Mouse (Mus musculus) limb, embryonic 14.5 days (tissue): ENCODE data around the gene Nrbf2. TPM values are rescaled to one million over a fixed set of nuclear protein-coding genes. Genes with fewer than 3 reads are reported as not detected.

ENCODE experiments used
- ATAC-seq: fragments of 200-750 bp; cut with Nextera tagmentation; 2 replicates; pipeline ENCODE4 v1.8.0; 2017; ENCODE audit warnings: low read depth, moderate number of reproducible peaks, moderate TSS enrichment; ENCODE audit not compliant: low FRiP score
- DNase-seq: peaks from one replicate; pipeline ENCODE4 v3.0.0-alpha.2; 2015; ENCODE audit warnings: low spot score
- H3K27ac ChIP-seq: fragments of 300-500 bp; sonication (generic); replicated peaks from 2 replicates; pipeline ENCODE4 v1.5.1; 2014; ENCODE audit warnings: low read depth, mild to moderate bottlenecking, low read length, moderate library complexity, mixed read lengths
- H3K27me3 ChIP-seq: fragments of 300-500 bp; sonication (generic); 2 replicates; pipeline ENCODE4 v1.6.1; 2014; ENCODE audit warnings: low read length, mixed read lengths; ENCODE audit not compliant: control insufficient read depth, insufficient read depth
- H3K36me3 ChIP-seq: fragments of 300-500 bp; sonication (generic); 2 replicates; pipeline ENCODE4 v1.6.1; 2014; ENCODE audit warnings: mild to moderate bottlenecking, low read length, moderate library complexity, mixed read lengths; ENCODE audit not compliant: control insufficient read depth, insufficient read depth
- H3K4me1 ChIP-seq: fragments of 300-500 bp; sonication (generic); 2 replicates; pipeline ENCODE4 v1.6.1; 2014; ENCODE audit warnings: antibody characterized with exemption, low read length, mixed read lengths; ENCODE audit not compliant: control insufficient read depth, insufficient read depth
- H3K4me2 ChIP-seq: fragments of 300-500 bp; sonication (generic); replicated peaks from 2 replicates; pipeline ENCODE4 v1.6.1; 2014; ENCODE audit warnings: low read depth, mild to moderate bottlenecking, low read length, moderate library complexity; ENCODE audit not compliant: severe bottlenecking
- H3K4me3 ChIP-seq: fragments of 300-500 bp; sonication (generic); replicated peaks from 2 replicates; pipeline ENCODE4 v1.5.1; 2014; ENCODE audit warnings: low read length
- H3K9ac ChIP-seq: fragments of 300-500 bp; sonication (generic); 2 replicates; pipeline ENCODE4 v1.6.1; 2014; ENCODE audit warnings: mild to moderate bottlenecking, low read depth, low read length, moderate library complexity; ENCODE audit not compliant: severe bottlenecking
- H3K9me3 ChIP-seq: fragments of 300-500 bp; sonication (generic); 2 replicates; pipeline ENCODE4 v1.6.1; 2016; ENCODE audit warnings: low read length; ENCODE audit not compliant: control insufficient read depth
- POLR2A ChIP-seq: fragments of 200-500 bp; IDR thresholded peaks from 2 replicates; pipeline ENCODE4 v1.8.0; 2012; ENCODE audit warnings: inconsistent platforms, mild to moderate bottlenecking, moderate library complexity, borderline replicate concordance; ENCODE audit not compliant: insufficient read depth, insufficient read length; ENCODE audit errors: extremely low read depth
- WGBS: fragments of 180-500 bp; shearing (Covaris S2); extraction: QIAGEN DNeasy Blood & Tissue Kit; methylation state at CpG from one replicate; pipeline ENCODE4 v1.1.7; 2014; 5-methylcytosine and 5-hydroxymethylcytosine counted together
- polyA plus RNA-seq, 2 experiments: library from polyadenylated mRNA; depleted of rRNA in 1 of 2; stranded (reverse) in 1 of 2; unstranded in 1 of 2; fragments of >200 nt; fragmentation: Nextera tagmentation in 1 of 2; extraction: Ambion mirVana in 1 of 2; gene quantifications; 2 replicates each; pipeline versions ENCODE4 v1.2.1 to v1.2.3; 2012 to 2014

Gene Nrbf2
- polyA plus RNA-seq, 2 experiments: 16.8 to 38.7 TPM

- H3K27me3 ChIP-seq: no peaks in the 10 kb centered on the region
- no peaks in the 10 kb centered on the region for H3K4me1 ChIP-seq
- WGBS: 35% methylated on average over 8 of the region's 8 CpGs
- no peak overlapping the region for H3K4me2 ChIP-seq
- H3K9ac ChIP-seq: no peak overlapping the region
- H3K27ac ChIP-seq: no peak overlapping the region
- no peak overlapping the region for H3K4me3 ChIP-seq
- TF ChIP-seq POLR2A: no peak
- ATAC-seq: no peak
- no peak for DNase-seq
- no peaks in the 10 kb centered on the region for H3K9me3 ChIP-seq
- no peaks in the 10 kb centered on the region for H3K36me3 ChIP-seq
These were observed 6.0 kb upstream of the Nrbf2 start for GRCm38 (mm10) chr10:67291087-67291486.

- no peaks in the 10 kb centered on the region for H3K4me1 ChIP-seq
- no peak overlapping the region for H3K4me3 ChIP-seq
- DNase-seq: no peak
- H3K27me3 ChIP-seq: no peaks in the 10 kb centered on the region
- WGBS: 60% methylated on average over 4 of the region's 4 CpGs
- no peaks in the 10 kb centered on the region for H3K9me3 ChIP-seq
- no peaks in the 10 kb centered on the region for H3K36me3 ChIP-seq
- H3K27ac ChIP-seq: no peak overlapping the region
- H3K9ac ChIP-seq: no peak overlapping the region
- TF ChIP-seq POLR2A: no peak
- H3K4me2 ChIP-seq: no peak overlapping the region
- ATAC-seq: no peak
These were observed 5.5 kb upstream of the Nrbf2 start for GRCm38 (mm10) chr10:67290622-67291021.

GRCm38 (mm10) chr10:67287877-67288276 lies 2.8 kb upstream of the Nrbf2 start:
- Histone ChIP-seq H3K27me3 (no peaks in the 10 kb centered on the region), H3K4me1 (peaks cover 11% of the 10 kb centered on the region), H3K9me3 (no peaks in the 10 kb centered on the region), H3K4me3 (no peak overlapping the region), H3K36me3 (no peaks in the 10 kb centered on the region), H3K27ac (no peak overlapping the region), H3K4me2 (no peak overlapping the region), H3K9ac (no peak overlapping the region)
- TF ChIP-seq POLR2A: no peak
- 65% methylated on average over 3 of the region's 3 CpGs for whole genome bisulfite sequencing
- DNase-seq: peak; percentile 38
- ATAC-seq: no peak; the same call in 1 of the 2 replicates

GRCm38 (mm10) chr10:67284761-67285175 lies 337 bp downstream of the Nrbf2 start:
- peak overlapping the region; percentile 82 for H3K4me2 ChIP-seq
- H3K4me1 ChIP-seq: peaks cover 14% of the 10 kb centered on the region
- ATAC-seq: peak; percentile 20
- peak; percentile 5 for DNase-seq
- H3K9me3 ChIP-seq: no peaks in the 10 kb centered on the region
- no peaks in the 10 kb centered on the region for H3K27me3 ChIP-seq
- H3K36me3 ChIP-seq: no peaks in the 10 kb centered on the region
- peak overlapping the region; percentile 79 for H3K9ac ChIP-seq
- no peak for TF ChIP-seq POLR2A
- WGBS: 0% methylated on average over 20 of the region's 41 CpGs
- peak overlapping the region; percentile 84 for H3K4me3 ChIP-seq
- 0 out of 2 replicates have a peak overlapping the region, but pooled peaks have one; percentile 33 for H3K27ac ChIP-seq

GRCm38 (mm10) chr10:67284311-67284710 lies 794 bp downstream of the Nrbf2 start:
- DNase-seq: peak; percentile 34
- Histone ChIP-seq H3K27ac (peak overlapping the region; percentile 33; the same call in 1 of the 2 replicates), H3K36me3 (no peaks in the 10 kb centered on the region), H3K27me3 (no peaks in the 10 kb centered on the region), H3K4me3 (peak overlapping the region; percentile 84), H3K9me3 (no peaks in the 10 kb centered on the region), H3K9ac (peak overlapping the region; percentile 79), H3K4me2 (peak overlapping the region; percentile 82), H3K4me1 (peaks cover 14% of the 10 kb centered on the region)
- no peak for ATAC-seq
- TF ChIP-seq POLR2A: no peak
- under 1% methylated on average over 10 of the region's 10 CpGs for WGBS

GRCm38 (mm10) chr10:67283516-67283915 lies 1.6 kb downstream of the Nrbf2 start:
- WGBS: 80% methylated on average over 9 of the region's 9 CpGs
- Histone ChIP-seq H3K4me3 (no peak overlapping the region), H3K9ac (no peak overlapping the region; the same call in 1 of the 2 replicates), H3K4me2 (peak overlapping the region; percentile 82), H3K4me1 (peaks cover 14% of the 10 kb centered on the region), H3K27ac (no peak overlapping the region), H3K9me3 (no peaks in the 10 kb centered on the region), H3K27me3 (no peaks in the 10 kb centered on the region), H3K36me3 (no peaks in the 10 kb centered on the region)
- TF ChIP-seq POLR2A: no peak
- no peak for DNase-seq
- no peak for ATAC-seq
